Mouse (Mus musculus): ENCODE results near the gene Letmd1.

- TF ChIP-seq POLR2A (IDR thresholded peaks at IDR 0.05; ENCODE audit: insufficient read depth, low read depth, low read length) (no peak), CTCF (IDR thresholded peaks at IDR 0.05) (no peak)
Measured at GRCm38 (mm10) chr15:100433234-100433633, 35.6 kb upstream of the Letmd1 start.

Data from heart, adult 2 months (tissue).